Mouse (Mus musculus): ENCODE measurements around the gene Olfr921. TPM values are rescaled to one million over a fixed set of nuclear protein-coding genes. Genes with fewer than 3 reads are reported as not detected.

The Olfr921 gene
- not detected in 2 replicates for polyA plus RNA-seq (2016; fragmentation: Nextera tagmentation; extraction: Ambion mirVana)

GRCm38 (mm10) chr9:38772768-38773167, at the start of gene Olfr921:
Olfr921 (plus strand) TSS chr9:38773068.
- Histone ChIP-seq H3K9ac (no peak within 1 kb of the TSS), H3K4me2 (no peak within 1 kb of the TSS), H3K4me3 (no peak within 1 kb of the TSS), H3K4me1 (replicated peaks) (no peaks in the 10 kb centered on the region), H3K36me3 (no peaks in the 10 kb centered on the region), H3K27me3 (replicated peaks) (no peaks in the 10 kb centered on the region), H3K9me3 (replicated peaks) (no peaks in the 10 kb centered on the region), H3K27ac (ENCODE audit: poor library complexity, severe bottlenecking) (no peak within 1 kb of the TSS)
- ATAC-seq (ENCODE audit: insufficient number of reproducible peaks, low FRiP score), result no peak

- peaks cover 35% of the 10 kb centered on the region for H3K36me3 ChIP-seq
- H3K4me1 ChIP-seq (replicated peaks), result peaks cover 7% of the 10 kb centered on the region
- H3K4me2 ChIP-seq, result no peak overlapping the region
- H3K9ac ChIP-seq, result no peak overlapping the region
- no peak for ATAC-seq (ENCODE audit: insufficient number of reproducible peaks, low FRiP score)
- H3K9me3 ChIP-seq (replicated peaks), result no peaks in the 10 kb centered on the region
- 88% methylated on average over 1 of the region's 1 CpGs for WGBS
- no peaks in the 10 kb centered on the region for H3K27me3 ChIP-seq (replicated peaks)
- no peak overlapping the region for H3K4me3 ChIP-seq
- no peak overlapping the region for H3K27ac ChIP-seq (ENCODE audit: poor library complexity, severe bottlenecking)
Observed at GRCm38 (mm10) chr9:38724044-38724443, 48.8 kb upstream of the Olfr921 start.

- WGBS, result 77% methylated on average over 3 of the region's 3 CpGs
- Histone ChIP-seq H3K27me3 (replicated peaks) (no peaks in the 10 kb centered on the region), H3K9ac (no peak overlapping the region), H3K9me3 (replicated peaks) (no peaks in the 10 kb centered on the region), H3K4me3 (no peak overlapping the region), H3K4me2 (no peak overlapping the region), H3K36me3 (peaks cover 36% of the 10 kb centered on the region), H3K27ac (ENCODE audit: poor library complexity, severe bottlenecking) (no peak overlapping the region), H3K4me1 (replicated peaks) (no peaks in the 10 kb centered on the region)
- no peak for ATAC-seq (ENCODE audit: insufficient number of reproducible peaks, low FRiP score)
Observed at GRCm38 (mm10) chr9:38728218-38728617, 44.6 kb upstream of the Olfr921 start.

- no peak overlapping the region for H3K4me3 ChIP-seq
- H3K36me3 ChIP-seq, result peaks cover 22% of the 10 kb centered on the region
- no peak overlapping the region for H3K9ac ChIP-seq
- no peak for ATAC-seq (ENCODE audit: insufficient number of reproducible peaks, low FRiP score)
- no peaks in the 10 kb centered on the region for H3K9me3 ChIP-seq (replicated peaks)
- H3K4me1 ChIP-seq (replicated peaks), result 0 out of 2 replicates have a peak, but pooled peaks cover 3% of the 10 kb centered on the region
- WGBS, result 76% methylated on average over 1 of the region's 1 CpGs
- H3K27me3 ChIP-seq (replicated peaks), result no peaks in the 10 kb centered on the region
- H3K4me2 ChIP-seq, result no peak overlapping the region
- no peak overlapping the region for H3K27ac ChIP-seq (ENCODE audit: poor library complexity, severe bottlenecking)
Observed at GRCm38 (mm10) chr9:38741408-38741807, 31.5 kb upstream of the Olfr921 start.

GRCm38 (mm10) chr9:38744619-38745315, 28.1 kb upstream of the Olfr921 start:
- WGBS, result 63% methylated on average over 4 of the region's 4 CpGs
- Histone ChIP-seq H3K9ac (no peak overlapping the region), H3K27me3 (replicated peaks) (no peaks in the 10 kb centered on the region), H3K4me2 (no peak overlapping the region), H3K36me3 (peaks cover 11% of the 10 kb centered on the region; the same call in 1 of the 2 replicates), H3K4me3 (no peak overlapping the region), H3K4me1 (replicated peaks) (0 out of 2 replicates have a peak, but pooled peaks cover 3% of the 10 kb centered on the region), H3K9me3 (replicated peaks) (no peaks in the 10 kb centered on the region), H3K27ac (ENCODE audit: poor library complexity, severe bottlenecking) (no peak overlapping the region)
- ATAC-seq (ENCODE audit: insufficient number of reproducible peaks, low FRiP score), result peak; percentile 33; the same call in 1 of the 2 replicates

- 64% methylated on average over 1 of the region's 1 CpGs for WGBS
- H3K27me3 ChIP-seq (replicated peaks), result no peaks in the 10 kb centered on the region
Observed at GRCm38 (mm10) chr9:38751999-38752398, 20.9 kb upstream of the Olfr921 start, which contains the start of gene Olfr920. Olfr920 (plus strand) TSS chr9:38752299.

GRCm38 (mm10) chr9:38792689-38793088, 19.8 kb downstream of the Olfr921 start:
- Histone ChIP-seq H3K4me1 (replicated peaks) (no peaks in the 10 kb centered on the region), H3K9ac (no peak overlapping the region), H3K27me3 (replicated peaks) (no peaks in the 10 kb centered on the region), H3K4me2 (no peak overlapping the region), H3K27ac (ENCODE audit: poor library complexity, severe bottlenecking) (no peak overlapping the region), H3K9me3 (replicated peaks) (no peaks in the 10 kb centered on the region), H3K36me3 (no peaks in the 10 kb centered on the region), H3K4me3 (no peak overlapping the region)
- ATAC-seq (ENCODE audit: insufficient number of reproducible peaks, low FRiP score), result no peak
- 81% methylated on average over 2 of the region's 2 CpGs for WGBS

More at GRCm38 (mm10) chr9:38751999-38752398, 20.9 kb upstream of the Olfr921 start, which contains the start of gene Olfr920:
- ATAC-seq (ENCODE audit: insufficient number of reproducible peaks, low FRiP score), result no peak
- Histone ChIP-seq H3K4me3 (no peak within 1 kb of the TSS), H3K36me3 (no peaks in the 10 kb centered on the region), H3K4me1 (replicated peaks) (no peaks in the 10 kb centered on the region), H3K27ac (ENCODE audit: poor library complexity, severe bottlenecking) (no peak within 1 kb of the TSS), H3K9ac (no peak within 1 kb of the TSS), H3K4me2 (no peak within 1 kb of the TSS), H3K9me3 (replicated peaks) (no peaks in the 10 kb centered on the region)

GRCm38 (mm10) chr9:38805696-38806095, 32.8 kb downstream of the Olfr921 start:
- Histone ChIP-seq H3K36me3 (no peaks in the 10 kb centered on the region), H3K4me3 (no peak overlapping the region), H3K9ac (no peak overlapping the region), H3K4me2 (no peak overlapping the region), H3K27me3 (replicated peaks) (no peaks in the 10 kb centered on the region), H3K27ac (ENCODE audit: poor library complexity, severe bottlenecking) (no peak overlapping the region), H3K9me3 (replicated peaks) (no peaks in the 10 kb centered on the region), H3K4me1 (replicated peaks) (no peaks in the 10 kb centered on the region)
- no peak for ATAC-seq (ENCODE audit: insufficient number of reproducible peaks, low FRiP score)

GRCm38 (mm10) chr9:38814314-38814713, 41.4 kb downstream of the Olfr921 start, which contains the start of gene Olfr922:
Olfr922 (plus strand) TSS chr9:38814614.
- Histone ChIP-seq H3K4me2 (no peak within 1 kb of the TSS), H3K27me3 (replicated peaks) (no peaks in the 10 kb centered on the region), H3K4me3 (no peak within 1 kb of the TSS), H3K36me3 (no peaks in the 10 kb centered on the region), H3K4me1 (replicated peaks) (no peaks in the 10 kb centered on the region), H3K27ac (ENCODE audit: poor library complexity, severe bottlenecking) (no peak within 1 kb of the TSS), H3K9me3 (replicated peaks) (no peaks in the 10 kb centered on the region), H3K9ac (no peak within 1 kb of the TSS)
- WGBS, result 62% methylated on average over 2 of the region's 2 CpGs
- no peak for ATAC-seq (ENCODE audit: insufficient number of reproducible peaks, low FRiP score)

- Histone ChIP-seq H3K4me2 (no peak overlapping the region), H3K27ac (ENCODE audit: poor library complexity, severe bottlenecking) (no peak overlapping the region), H3K27me3 (replicated peaks) (no peaks in the 10 kb centered on the region), H3K4me1 (replicated peaks) (no peaks in the 10 kb centered on the region), H3K9ac (no peak overlapping the region), H3K9me3 (replicated peaks) (no peaks in the 10 kb centered on the region), H3K36me3 (no peaks in the 10 kb centered on the region), H3K4me3 (no peak overlapping the region)
- WGBS, result 81% methylated on average over 1 of the region's 1 CpGs
- no peak for ATAC-seq (ENCODE audit: insufficient number of reproducible peaks, low FRiP score)
Observed at GRCm38 (mm10) chr9:38815458-38815986, 42.7 kb downstream of the Olfr921 start.

- WGBS, result 78% methylated on average over 1 of the region's 1 CpGs
- Histone ChIP-seq H3K27me3 (replicated peaks) (no peaks in the 10 kb centered on the region), H3K9ac (no peak within 1 kb of the TSS), H3K4me3 (no peak within 1 kb of the TSS), H3K4me2 (no peak within 1 kb of the TSS), H3K27ac (ENCODE audit: poor library complexity, severe bottlenecking) (no peak within 1 kb of the TSS), H3K9me3 (replicated peaks) (no peaks in the 10 kb centered on the region), H3K36me3 (no peaks in the 10 kb centered on the region), H3K4me1 (replicated peaks) (no peaks in the 10 kb centered on the region)
- ATAC-seq (ENCODE audit: insufficient number of reproducible peaks, low FRiP score), result no peak
Observed at GRCm38 (mm10) chr9:38826245-38826644, 53.4 kb downstream of the Olfr921 start, which contains the start of gene Olfr923. Olfr923 (plus strand) TSS chr9:38826545.
